Mouse (Mus musculus) spleen, adult 10 weeks (tissue): Measurements from ENCODE around the gene Selenom. TPM values are rescaled to one million over a fixed set of nuclear protein-coding genes. Genes with fewer than 3 reads are reported as not detected.

Source experiments
- polyA plus RNA-seq: library from polyadenylated mRNA; stranded (reverse); fragments of 350-450 nt; fragmentation: Illumina TruSeq; extraction: RNeasy Lipid Tissue Mini Kit (QIAGEN cat#74804); gene quantifications from one replicate; pipeline ENCODE4 v1.2.3, GENCODE M21; 2015; ENCODE audit warnings: low replicate concordance; ENCODE audit not compliant: insufficient read depth

The Selenom gene
- 6.9 TPM for polyA plus RNA-seq

GRCm38 (mm10) chr11:3514529-3515054 lies at the start of gene Selenom:
Gene Selenom (plus strand): TSS chr11:3514684.

GRCm38 (mm10) chr11:3487952-3488570 lies 26.4 kb upstream of the Selenom start, which contains the start of gene Pla2g3:
Gene Pla2g3 (plus strand): TSS chr11:3488284.

GRCm38 (mm10) chr11:3540451-3541085 lies 26.1 kb downstream of the Selenom start, which contains the start of gene Smtn:
Gene Smtn (minus strand): TSS chr11:3540612.

Other genes starting within 250 kb of the Selenom start
- 117 TPM for gene Drg1, start 248.3 kb upstream of the Selenom start, polyA plus RNA-seq
- gene Patz1, start 225.8 kb upstream of the Selenom start, polyA plus RNA-seq, result 39.5 TPM
- 48.9 TPM for gene Pik3ip1, start 184.3 kb upstream of the Selenom start, polyA plus RNA-seq
- 61.6 TPM for gene Limk2, start 105.5 kb upstream of the Selenom start, polyA plus RNA-seq
- gene Rnf185, start 62.3 kb upstream of the Selenom start, polyA plus RNA-seq, result 25.4 TPM
- 0.36 TPM for gene Pla2g3, start 26.4 kb upstream of the Selenom start, polyA plus RNA-seq
- 0.08 TPM for gene Inpp5j, start 9.9 kb upstream of the Selenom start, polyA plus RNA-seq
- 5.5 TPM for gene Smtn, start 25.9 kb downstream of the Selenom start, polyA plus RNA-seq
- 45.8 TPM for gene Morc2a, start 134.5 kb downstream of the Selenom start, polyA plus RNA-seq